Mouse (Mus musculus): Measurements from ENCODE around the gene Sobp. TPM values are rescaled to one million over a fixed set of nuclear protein-coding genes. Genes with fewer than 3 reads are reported as not detected.

Sobp gene
- polyA plus RNA-seq, 1 experiment = 0.95 TPM

GRCm38 (mm10) chr10:43172066-43172465 lies 2.3 kb downstream of the Sobp start:
- no peak overlapping the region for H3K27ac ChIP-seq (replicated peaks; ENCODE audit: low read depth, low read length)
- H3K4me3 ChIP-seq (ENCODE audit: insufficient read depth, low read depth, low read length) = no peak overlapping the region
- no peaks in the 10 kb centered on the region for H3K4me1 ChIP-seq (ENCODE audit: control insufficient read depth, insufficient read depth, insufficient read length, low read length)

- no peak overlapping the region for H3K4me3 ChIP-seq (ENCODE audit: insufficient read depth, low read depth, low read length)
- H3K27ac ChIP-seq (replicated peaks; ENCODE audit: low read depth, low read length) = no peak overlapping the region
Observed at GRCm38 (mm10) chr10:43171106-43171505, 3.2 kb downstream of the Sobp start.

DNA sequence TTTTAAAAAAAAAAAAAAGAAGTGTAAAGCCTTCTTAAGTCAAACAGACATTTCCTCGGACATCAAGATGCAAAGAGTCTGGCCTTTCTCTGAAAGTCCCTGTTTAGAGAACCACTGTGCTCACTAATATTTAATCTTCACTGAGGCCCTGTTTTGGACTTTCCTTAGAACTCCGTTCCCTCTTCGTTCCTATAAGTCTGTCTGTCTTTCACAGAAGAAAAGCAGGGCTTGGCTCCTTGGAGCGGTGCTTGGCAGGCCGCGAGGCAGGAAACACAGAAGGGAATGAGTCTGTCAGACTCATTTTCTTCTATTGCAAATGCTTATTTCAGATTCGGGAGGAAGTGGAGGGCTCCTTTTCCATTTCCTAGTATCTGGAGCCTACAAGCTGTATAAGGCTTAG lies 5.5 kb downstream of the Sobp start:
- no peak overlapping the region for H3K4me3 ChIP-seq (ENCODE audit: insufficient read depth, low read depth, low read length)
- H3K27ac ChIP-seq (replicated peaks; ENCODE audit: low read depth, low read length) = no peak overlapping the region
- H3K4me1 ChIP-seq (ENCODE audit: control insufficient read depth, insufficient read depth, insufficient read length, low read length) = no peaks in the 10 kb centered on the region

More at GRCm38 (mm10) chr10:43171106-43171505, 3.2 kb downstream of the Sobp start:
- no peaks in the 10 kb centered on the region for H3K4me1 ChIP-seq (ENCODE audit: control insufficient read depth, insufficient read depth, insufficient read length, low read length)

DNA sequence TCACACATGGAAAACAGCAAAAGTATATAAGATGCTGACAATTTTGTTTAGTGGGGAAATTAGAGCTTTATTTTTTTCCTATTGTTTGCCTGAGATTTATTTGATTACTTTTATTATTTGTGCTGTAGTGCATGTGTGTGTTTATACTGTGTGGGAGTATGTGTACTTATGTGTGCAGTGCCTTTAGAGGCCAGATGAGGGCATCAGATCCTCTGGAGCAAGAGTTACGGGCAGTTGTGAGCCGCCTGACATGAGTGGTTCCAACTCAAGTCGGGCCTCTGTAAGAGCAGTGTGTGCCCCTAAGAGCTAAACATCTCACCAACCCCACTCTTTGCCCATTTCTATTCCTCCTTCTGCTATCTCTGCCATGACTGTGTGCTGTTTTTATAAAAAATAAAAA lies 7.5 kb downstream of the Sobp start:
- Histone ChIP-seq H3K4me1 (ENCODE audit: control insufficient read depth, insufficient read depth, insufficient read length, low read length) (no peaks in the 10 kb centered on the region), H3K4me3 (ENCODE audit: insufficient read depth, low read depth, low read length) (no peak overlapping the region), H3K27ac (replicated peaks; ENCODE audit: low read depth, low read length) (no peak overlapping the region)

GRCm38 (mm10) chr10:43166146-43166545 lies 8.2 kb downstream of the Sobp start:
- no peak overlapping the region for H3K4me3 ChIP-seq (ENCODE audit: insufficient read depth, low read depth, low read length)
- H3K4me1 ChIP-seq (ENCODE audit: control insufficient read depth, insufficient read depth, insufficient read length, low read length) = no peaks in the 10 kb centered on the region
- H3K27ac ChIP-seq (replicated peaks; ENCODE audit: low read depth, low read length) = no peak overlapping the region

- Histone ChIP-seq H3K4me1 (ENCODE audit: control insufficient read depth, insufficient read depth, insufficient read length, low read length) (no peaks in the 10 kb centered on the region), H3K27ac (replicated peaks; ENCODE audit: low read depth, low read length) (no peak overlapping the region), H3K4me3 (ENCODE audit: insufficient read depth, low read depth, low read length) (no peak overlapping the region)
Observed at GRCm38 (mm10) chr10:43164406-43164805, 9.9 kb downstream of the Sobp start.

DNA sequence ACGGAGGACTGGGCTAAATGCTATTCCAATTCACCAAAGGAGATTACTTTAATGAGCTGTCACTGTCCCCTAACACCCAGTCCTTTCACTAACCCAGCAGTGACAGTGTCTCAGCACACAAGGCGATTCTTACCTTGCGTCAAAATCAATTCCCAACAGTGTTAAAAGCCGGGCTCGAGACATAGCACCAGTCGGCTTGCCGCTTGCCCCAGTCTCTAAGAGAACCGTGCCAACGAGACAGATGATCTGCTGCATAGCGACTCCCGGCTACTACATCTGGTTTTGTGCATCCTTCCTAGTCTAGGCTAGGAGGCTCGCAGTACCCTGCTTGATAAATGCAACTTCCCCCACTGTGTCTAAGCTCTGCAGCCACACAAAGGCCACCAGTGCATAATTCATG lies 12.0 kb downstream of the Sobp start:
- H3K27ac ChIP-seq (replicated peaks; ENCODE audit: low read depth, low read length) = no peak overlapping the region
- no peak overlapping the region for H3K4me3 ChIP-seq (ENCODE audit: insufficient read depth, low read depth, low read length)
- no peaks in the 10 kb centered on the region for H3K4me1 ChIP-seq (ENCODE audit: control insufficient read depth, insufficient read depth, insufficient read length, low read length)

- Histone ChIP-seq H3K4me3 (ENCODE audit: insufficient read depth, low read depth, low read length) (no peak overlapping the region), H3K27ac (replicated peaks; ENCODE audit: low read depth, low read length) (no peak overlapping the region), H3K4me1 (ENCODE audit: control insufficient read depth, insufficient read depth, insufficient read length, low read length) (no peaks in the 10 kb centered on the region)
Observed at GRCm38 (mm10) chr10:43159333-43159732, 15.0 kb downstream of the Sobp start.

- no peak overlapping the region for H3K27ac ChIP-seq (replicated peaks; ENCODE audit: low read depth, low read length)
- no peaks in the 10 kb centered on the region for H3K4me1 ChIP-seq (ENCODE audit: control insufficient read depth, insufficient read depth, insufficient read length, low read length)
- no peak overlapping the region for H3K4me3 ChIP-seq (ENCODE audit: insufficient read depth, low read depth, low read length)
Observed at GRCm38 (mm10) chr10:43158917-43159316, 15.4 kb downstream of the Sobp start.

DNA sequence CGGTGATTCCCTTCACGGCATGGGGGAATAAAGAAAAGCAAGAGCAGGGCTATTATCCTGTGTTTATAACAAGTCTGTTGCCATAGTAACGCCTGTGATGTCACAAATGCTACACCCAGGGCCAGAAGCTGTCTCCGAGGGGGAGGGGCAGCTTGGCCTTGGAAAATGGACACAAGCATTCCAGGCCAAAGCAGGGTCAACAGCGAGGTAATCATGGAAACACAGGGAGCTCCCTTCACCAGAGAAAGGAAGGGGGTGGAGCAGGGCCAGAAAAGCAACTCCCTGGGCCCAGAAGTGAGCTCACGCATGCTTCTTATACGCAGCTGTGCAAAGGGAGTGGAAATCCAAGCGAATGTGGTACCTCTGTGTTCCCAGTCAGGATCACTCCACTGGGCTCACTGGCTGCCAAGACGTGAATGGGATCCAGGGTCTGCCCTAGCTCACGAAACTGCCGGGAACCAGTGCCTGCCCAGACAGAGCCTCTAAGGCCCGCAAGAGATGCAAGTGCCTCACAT lies 19.2 kb downstream of the Sobp start:
- H3K27ac ChIP-seq (replicated peaks; ENCODE audit: low read depth, low read length) = no peak overlapping the region
- H3K4me1 ChIP-seq (ENCODE audit: control insufficient read depth, insufficient read depth, insufficient read length, low read length) = no peaks in the 10 kb centered on the region
- H3K4me3 ChIP-seq (ENCODE audit: insufficient read depth, low read depth, low read length) = no peak overlapping the region

- Histone ChIP-seq H3K4me1 (ENCODE audit: control insufficient read depth, insufficient read depth, insufficient read length, low read length) (no peaks in the 10 kb centered on the region), H3K27ac (replicated peaks; ENCODE audit: low read depth, low read length) (no peak overlapping the region), H3K4me3 (ENCODE audit: insufficient read depth, low read depth, low read length) (no peak overlapping the region)
Observed at GRCm38 (mm10) chr10:43152643-43153042, 21.7 kb downstream of the Sobp start.

DNA sequence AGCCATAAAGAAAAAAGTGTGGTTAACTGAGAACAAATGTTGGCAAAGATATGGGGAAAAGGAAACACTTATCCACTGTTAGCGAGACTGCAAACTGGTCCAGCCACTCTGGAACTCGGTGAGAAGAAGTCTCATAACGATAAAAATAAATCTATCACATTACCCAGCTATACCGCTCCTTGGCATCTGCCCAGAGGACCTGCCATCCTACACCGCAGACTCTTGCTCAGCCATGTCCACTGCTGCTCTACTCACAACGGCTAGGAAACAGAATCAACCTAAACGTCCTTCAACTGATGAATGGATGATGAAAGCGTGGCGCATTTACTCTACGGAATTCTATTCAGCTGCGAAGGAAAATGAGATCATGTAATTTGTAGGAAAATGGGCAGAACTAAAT lies 25.9 kb downstream of the Sobp start:
- Histone ChIP-seq H3K27ac (replicated peaks; ENCODE audit: low read depth, low read length) (no peak overlapping the region), H3K4me3 (ENCODE audit: insufficient read depth, low read depth, low read length) (no peak overlapping the region), H3K4me1 (ENCODE audit: control insufficient read depth, insufficient read depth, insufficient read length, low read length) (no peaks in the 10 kb centered on the region)

GRCm38 (mm10) chr10:43143173-43143572 lies 31.2 kb downstream of the Sobp start:
- H3K4me1 ChIP-seq (ENCODE audit: control insufficient read depth, insufficient read depth, insufficient read length, low read length) = no peaks in the 10 kb centered on the region
- H3K4me3 ChIP-seq (ENCODE audit: insufficient read depth, low read depth, low read length) = no peak overlapping the region
- H3K27ac ChIP-seq (replicated peaks; ENCODE audit: low read depth, low read length) = no peak overlapping the region

- H3K27ac ChIP-seq (replicated peaks; ENCODE audit: low read depth, low read length) = no peak overlapping the region
- H3K4me1 ChIP-seq (ENCODE audit: control insufficient read depth, insufficient read depth, insufficient read length, low read length) = no peaks in the 10 kb centered on the region
- no peak overlapping the region for H3K4me3 ChIP-seq (ENCODE audit: insufficient read depth, low read depth, low read length)
Observed at GRCm38 (mm10) chr10:43134027-43134426, 40.3 kb downstream of the Sobp start.

- H3K4me3 ChIP-seq (ENCODE audit: insufficient read depth, low read depth, low read length) = no peak overlapping the region
- H3K4me1 ChIP-seq (ENCODE audit: control insufficient read depth, insufficient read depth, insufficient read length, low read length) = no peaks in the 10 kb centered on the region
- H3K27ac ChIP-seq (replicated peaks; ENCODE audit: low read depth, low read length) = no peak overlapping the region
Observed at GRCm38 (mm10) chr10:43128750-43129149, 45.6 kb downstream of the Sobp start.

DNA sequence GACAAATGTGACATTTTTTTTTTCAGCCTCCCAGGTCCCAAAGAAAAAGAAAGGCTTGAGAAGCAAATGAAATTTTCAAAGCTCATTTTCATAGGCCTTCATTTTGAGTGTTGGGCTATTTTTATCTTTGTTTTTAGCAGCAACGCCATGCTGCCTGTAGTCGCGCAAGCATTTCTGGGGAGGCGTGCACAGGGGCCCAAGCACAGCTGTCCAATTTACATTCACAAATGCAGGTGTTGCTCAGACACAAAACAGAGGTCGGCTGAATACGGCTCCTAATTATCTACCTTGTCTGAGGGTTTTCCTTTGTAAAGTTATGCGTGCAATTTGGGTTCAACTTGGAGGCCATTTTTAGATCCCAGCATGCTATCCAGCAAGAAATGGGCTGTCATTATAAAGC lies 49.8 kb downstream of the Sobp start:
- Histone ChIP-seq H3K27ac (replicated peaks; ENCODE audit: low read depth, low read length) (no peak overlapping the region), H3K4me1 (ENCODE audit: control insufficient read depth, insufficient read depth, insufficient read length, low read length) (no peaks in the 10 kb centered on the region), H3K4me3 (ENCODE audit: insufficient read depth, low read depth, low read length) (no peak overlapping the region)

- no peak overlapping the region for H3K27ac ChIP-seq (replicated peaks; ENCODE audit: low read depth, low read length)
- H3K4me3 ChIP-seq (ENCODE audit: insufficient read depth, low read depth, low read length) = no peak overlapping the region
Observed at GRCm38 (mm10) chr10:43124156-43124555, 50.2 kb downstream of the Sobp start.

More at GRCm38 (mm10) chr10:43124156-43124555, 50.2 kb downstream of the Sobp start:
- H3K4me1 ChIP-seq (ENCODE audit: control insufficient read depth, insufficient read depth, insufficient read length, low read length) = no peaks in the 10 kb centered on the region

All from brown adipose tissue, adult 24 weeks (tissue).